Mouse (Mus musculus) brain, embryonic 14.5 days (tissue): ENCODE measurements around the gene Pex26.

Source experiments
- CTCF ChIP-seq: fragments of 200-500 bp; IDR thresholded peaks from 2 replicates; pipeline ENCODE4 v1.5.1; 2012; ENCODE audit warnings: inconsistent platforms, mild to moderate bottlenecking, moderate library complexity, borderline replicate concordance; ENCODE audit not compliant: insufficient read depth, insufficient read length; ENCODE audit errors: extremely low read depth
- POLR2A ChIP-seq: fragments of 200-500 bp; IDR thresholded peaks from 2 replicates; pipeline ENCODE4 v1.6.1; 2012; ENCODE audit warnings: mild to moderate bottlenecking, inconsistent platforms, borderline replicate concordance; ENCODE audit not compliant: poor library complexity, insufficient read depth, insufficient read length, severe bottlenecking; ENCODE audit errors: extremely low read depth

DNA sequence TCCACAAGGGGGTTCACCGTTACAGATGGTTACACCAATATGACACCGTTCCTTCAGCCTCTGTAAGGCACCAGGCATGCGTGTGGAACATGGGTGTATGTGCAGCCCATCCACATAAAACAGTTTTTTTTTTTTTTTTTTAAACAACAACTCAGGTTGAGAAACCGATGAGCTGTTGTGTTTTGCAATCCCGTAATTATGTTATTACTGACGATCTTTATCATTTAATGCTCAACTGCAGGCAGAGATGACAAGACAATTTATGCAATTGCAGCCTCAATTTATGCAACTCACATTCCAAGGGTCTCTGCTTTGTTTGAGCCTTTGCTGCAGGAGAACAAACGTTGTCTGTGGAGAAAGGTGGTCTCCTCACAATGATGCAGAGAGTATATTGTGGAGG lies 3.6 kb upstream of the Pex26 start:
- TF ChIP-seq CTCF (no peak), POLR2A (no peak)
